Mouse (Mus musculus): ENCODE results near the gene Snx8. TPM values are rescaled to one million over a fixed set of nuclear protein-coding genes. Genes with fewer than 3 reads are reported as not detected.

The Snx8 gene
- polyA plus RNA-seq, 1 experiment from 2014 or later = 28.9 TPM

- Histone ChIP-seq H3K36me3 (replicated peaks) (peaks cover 73% of the 10 kb centered on the region), H3K4me1 (0 out of 2 replicates have a peak, but pooled peaks cover 4% of the 10 kb centered on the region), H3K27me3 (ENCODE audit: poor library complexity, severe bottlenecking) (no peaks in the 10 kb centered on the region), H3K9me3 (no peaks in the 10 kb centered on the region), H3K4me3 (no peak overlapping the region), H3K27ac (no peak overlapping the region)
- DNase-seq (ENCODE audit: extremely low spot score, low spot score) = no peak
- 100% methylated on average over 3 of the region's 3 CpGs for WGBS
Observed at GRCm38 (mm10) chr5:140357466-140357865, 31.6 kb downstream of the Snx8 start.

- WGBS = 92% methylated on average over 11 of the region's 11 CpGs
- DNase-seq (ENCODE audit: extremely low spot score, low spot score) = no peak
- Histone ChIP-seq H3K36me3 (replicated peaks) (peaks cover 88% of the 10 kb centered on the region), H3K27ac (0 out of 2 replicates have a peak overlapping the region, but pooled peaks have one; percentile 44), H3K9me3 (no peaks in the 10 kb centered on the region), H3K4me3 (no peak overlapping the region), H3K4me1 (no peaks in the 10 kb centered on the region), H3K27me3 (ENCODE audit: poor library complexity, severe bottlenecking) (no peaks in the 10 kb centered on the region)
Observed at GRCm38 (mm10) chr5:140355934-140356333, 33.1 kb downstream of the Snx8 start.

- Histone ChIP-seq H3K27me3 (ENCODE audit: poor library complexity, severe bottlenecking) (no peaks in the 10 kb centered on the region), H3K27ac (no peak overlapping the region), H3K4me3 (no peak overlapping the region), H3K4me1 (no peaks in the 10 kb centered on the region), H3K36me3 (replicated peaks) (peaks cover 90% of the 10 kb centered on the region), H3K9me3 (no peaks in the 10 kb centered on the region)
- 98% methylated on average over 6 of the region's 6 CpGs for WGBS
- DNase-seq (ENCODE audit: extremely low spot score, low spot score) = no peak
Observed at GRCm38 (mm10) chr5:140352352-140352751, 36.7 kb downstream of the Snx8 start.

GRCm38 (mm10) chr5:140350731-140351497, 38.1 kb downstream of the Snx8 start:
- H3K4me3 ChIP-seq = no peak overlapping the region
- H3K36me3 ChIP-seq (replicated peaks) = peaks cover 90% of the 10 kb centered on the region
- no peak overlapping the region for H3K27ac ChIP-seq
- no peaks in the 10 kb centered on the region for H3K9me3 ChIP-seq
- H3K27me3 ChIP-seq (ENCODE audit: poor library complexity, severe bottlenecking) = no peaks in the 10 kb centered on the region
- H3K4me1 ChIP-seq = no peaks in the 10 kb centered on the region
- DNase-seq (ENCODE audit: extremely low spot score, low spot score) = no peak
- 96% methylated on average over 8 of the region's 8 CpGs for WGBS

GRCm38 (mm10) chr5:140349882-140350281, 39.2 kb downstream of the Snx8 start:
- DNase-seq (ENCODE audit: extremely low spot score, low spot score) = no peak
- peaks cover 89% of the 10 kb centered on the region for H3K36me3 ChIP-seq (replicated peaks)
- H3K27me3 ChIP-seq (ENCODE audit: poor library complexity, severe bottlenecking) = no peaks in the 10 kb centered on the region
- no peak overlapping the region for H3K27ac ChIP-seq
- H3K9me3 ChIP-seq = no peaks in the 10 kb centered on the region
- H3K4me1 ChIP-seq = no peaks in the 10 kb centered on the region
- H3K4me3 ChIP-seq = no peak overlapping the region
- 96% methylated on average over 9 of the region's 9 CpGs for WGBS

GRCm38 (mm10) chr5:140346050-140346449, 43.0 kb downstream of the Snx8 start:
- peaks cover 81% of the 10 kb centered on the region for H3K36me3 ChIP-seq (replicated peaks)
- no peaks in the 10 kb centered on the region for H3K9me3 ChIP-seq
- H3K4me3 ChIP-seq = no peak overlapping the region
- H3K27ac ChIP-seq = no peak overlapping the region
- H3K27me3 ChIP-seq (ENCODE audit: poor library complexity, severe bottlenecking) = no peaks in the 10 kb centered on the region
- H3K4me1 ChIP-seq = no peaks in the 10 kb centered on the region
- no peak for DNase-seq (ENCODE audit: extremely low spot score, low spot score)
- WGBS = 83% methylated on average over 1 of the region's 1 CpGs

- H3K27me3 ChIP-seq (ENCODE audit: poor library complexity, severe bottlenecking) = no peaks in the 10 kb centered on the region
- H3K9me3 ChIP-seq = no peaks in the 10 kb centered on the region
- WGBS = 93% methylated on average over 4 of the region's 4 CpGs
- no peaks in the 10 kb centered on the region for H3K4me1 ChIP-seq
- no peak overlapping the region for H3K27ac ChIP-seq
- DNase-seq (ENCODE audit: extremely low spot score, low spot score) = no peak
- H3K36me3 ChIP-seq (replicated peaks) = peaks cover 81% of the 10 kb centered on the region
- no peak overlapping the region for H3K4me3 ChIP-seq
Observed at GRCm38 (mm10) chr5:140345244-140345643, 43.8 kb downstream of the Snx8 start.

GRCm38 (mm10) chr5:140342880-140343279, 46.2 kb downstream of the Snx8 start:
- no peak for DNase-seq (ENCODE audit: extremely low spot score, low spot score)
- Histone ChIP-seq H3K27ac (no peak overlapping the region), H3K4me3 (no peak overlapping the region), H3K27me3 (ENCODE audit: poor library complexity, severe bottlenecking) (no peaks in the 10 kb centered on the region), H3K9me3 (peaks cover 9% of the 10 kb centered on the region; the same call in 1 of the 2 replicates), H3K36me3 (replicated peaks) (peaks cover 90% of the 10 kb centered on the region), H3K4me1 (no peaks in the 10 kb centered on the region)
- WGBS = 86% methylated on average over 4 of the region's 4 CpGs

GRCm38 (mm10) chr5:140339836-140340235, 49.2 kb downstream of the Snx8 start:
- no peak overlapping the region for H3K4me3 ChIP-seq
- peaks cover 90% of the 10 kb centered on the region for H3K36me3 ChIP-seq (replicated peaks)
- peaks cover 9% of the 10 kb centered on the region; the same call in 1 of the 2 replicates for H3K9me3 ChIP-seq
- no peaks in the 10 kb centered on the region for H3K27me3 ChIP-seq (ENCODE audit: poor library complexity, severe bottlenecking)
- H3K4me1 ChIP-seq = no peaks in the 10 kb centered on the region
- no peak for DNase-seq (ENCODE audit: extremely low spot score, low spot score)
- WGBS = 89% methylated on average over 3 of the region's 3 CpGs
- no peak overlapping the region for H3K27ac ChIP-seq

GRCm38 (mm10) chr5:140338779-140339178, 50.3 kb downstream of the Snx8 start:
- Histone ChIP-seq H3K27ac (no peak overlapping the region), H3K36me3 (replicated peaks) (peaks cover 81% of the 10 kb centered on the region), H3K4me3 (no peak overlapping the region), H3K9me3 (peaks cover 9% of the 10 kb centered on the region; the same call in 1 of the 2 replicates), H3K27me3 (ENCODE audit: poor library complexity, severe bottlenecking) (no peaks in the 10 kb centered on the region), H3K4me1 (no peaks in the 10 kb centered on the region)
- 96% methylated on average over 4 of the region's 4 CpGs for WGBS
- DNase-seq (ENCODE audit: extremely low spot score, low spot score) = no peak

GRCm38 (mm10) chr5:140336680-140337079, 52.4 kb downstream of the Snx8 start:
- peak; percentile 35 for DNase-seq (ENCODE audit: extremely low spot score, low spot score)
- 91% methylated on average over 1 of the region's 1 CpGs for WGBS
- H3K27me3 ChIP-seq (ENCODE audit: poor library complexity, severe bottlenecking) = no peaks in the 10 kb centered on the region
- peaks cover 10% of the 10 kb centered on the region for H3K4me1 ChIP-seq
- H3K36me3 ChIP-seq (replicated peaks) = peaks cover 68% of the 10 kb centered on the region
- no peak overlapping the region for H3K4me3 ChIP-seq
- no peak overlapping the region for H3K27ac ChIP-seq
- peaks cover 9% of the 10 kb centered on the region; the same call in 1 of the 2 replicates for H3K9me3 ChIP-seq

- no peaks in the 10 kb centered on the region for H3K27me3 ChIP-seq (ENCODE audit: poor library complexity, severe bottlenecking)
- H3K27ac ChIP-seq = no peak overlapping the region
- WGBS = 35% methylated on average over 2 of the region's 2 CpGs
- peaks cover 3% of the 10 kb centered on the region; the same call in 1 of the 2 replicates for H3K9me3 ChIP-seq
- no peak overlapping the region for H3K4me3 ChIP-seq
- peak; percentile 26 for DNase-seq (ENCODE audit: extremely low spot score, low spot score)
- peaks cover 57% of the 10 kb centered on the region for H3K36me3 ChIP-seq (replicated peaks)
- peaks cover 19% of the 10 kb centered on the region for H3K4me1 ChIP-seq
Observed at GRCm38 (mm10) chr5:140333631-140334030, 55.4 kb downstream of the Snx8 start.

GRCm38 (mm10) chr5:140332519-140332918, 56.5 kb downstream of the Snx8 start:
- 57% methylated on average over 4 of the region's 4 CpGs for WGBS
- peak overlapping the region; percentile 73 for H3K4me3 ChIP-seq

More at GRCm38 (mm10) chr5:140332519-140332918, 56.5 kb downstream of the Snx8 start:
- Histone ChIP-seq H3K27ac (peak overlapping the region; percentile 94), H3K36me3 (replicated peaks) (peaks cover 57% of the 10 kb centered on the region), H3K4me1 (peaks cover 19% of the 10 kb centered on the region), H3K27me3 (ENCODE audit: poor library complexity, severe bottlenecking) (no peaks in the 10 kb centered on the region), H3K9me3 (no peaks in the 10 kb centered on the region)
- DNase-seq (ENCODE audit: extremely low spot score, low spot score) = no peak
